Mouse (Mus musculus): ENCODE measurements around the gene Bcl2l11.

DNA sequence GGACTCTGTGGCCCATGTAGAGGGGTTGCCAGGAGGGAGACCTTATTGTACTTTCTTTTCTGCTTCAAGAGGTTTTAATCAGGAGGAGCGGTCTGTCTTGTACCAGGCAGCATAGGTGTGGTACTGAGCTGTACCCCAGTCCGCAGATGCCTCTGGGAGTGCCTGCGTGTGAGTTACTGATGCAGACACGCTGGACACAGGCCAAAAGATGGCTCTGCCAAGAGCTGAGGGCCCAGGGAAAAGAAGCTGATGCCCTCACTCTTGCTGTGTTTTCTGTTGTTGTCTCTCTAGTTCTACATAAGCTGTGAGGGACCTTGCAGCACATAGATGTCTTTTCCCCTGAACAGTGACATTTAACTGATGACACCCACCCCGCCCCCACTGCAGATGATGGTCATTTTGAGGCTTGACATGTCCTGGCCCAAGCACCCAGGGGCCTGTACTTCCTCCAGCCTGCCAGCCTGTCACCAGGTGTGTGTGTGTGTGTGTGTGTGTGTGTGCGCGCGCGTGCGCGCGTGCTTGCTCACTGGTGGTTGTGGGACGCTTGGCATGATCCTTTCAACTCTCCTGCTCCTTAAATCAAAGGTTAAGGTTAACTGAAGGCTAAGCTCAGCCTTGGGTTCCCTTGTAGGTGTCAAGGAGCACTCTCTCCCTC, 29.7 kb downstream of the Bcl2l11 start:
- TF ChIP-seq CTCF (conservative IDR thresholded peaks at IDR 0.05; ENCODE audit: low read length) (no peak), NANOG (IDR thresholded peaks at IDR 0.05; ENCODE audit: borderline replicate concordance, low read length) (no peak)

Data from E14TG2a.4 (cell line).